Mouse (Mus musculus) embryonic facial prominence, embryonic 14.5 days (tissue): ENCODE measurements around the gene Fbxw11. TPM values are rescaled to one million over a fixed set of nuclear protein-coding genes. Genes with fewer than 3 reads are reported as not detected.

ENCODE experiments used
- ATAC-seq: fragments of 200-750 bp; cut with Nextera tagmentation; 2 replicates; pipeline ENCODE4 v1.8.0; 2017; ENCODE audit warnings: low read depth, moderate number of reproducible peaks, moderate TSS enrichment
- DNase-seq: peaks from one replicate; pipeline ENCODE4 v3.0.0-alpha.2; 2015; ENCODE audit warnings: low spot score
- H3K27ac ChIP-seq: fragments of 300-500 bp; sonication (generic); replicated peaks from 2 replicates; pipeline ENCODE4 v1.5.1; 2014; ENCODE audit warnings: low read depth, mild to moderate bottlenecking, low read length, moderate library complexity
- H3K27me3 ChIP-seq: fragments of 300-500 bp; sonication (generic); replicated peaks from 2 replicates; pipeline ENCODE4 v1.6.1; 2014; ENCODE audit warnings: low read length; ENCODE audit not compliant: control insufficient read depth, insufficient read depth
- H3K36me3 ChIP-seq: fragments of 300-500 bp; sonication (generic); 2 replicates; pipeline ENCODE4 v1.6.1; 2014; ENCODE audit warnings: low read length, mixed read lengths; ENCODE audit not compliant: control insufficient read depth, insufficient read depth
- H3K4me1 ChIP-seq: fragments of 300-500 bp; sonication (generic); 2 replicates; pipeline ENCODE4 v1.6.1; 2014; ENCODE audit warnings: antibody characterized with exemption, low read length; ENCODE audit not compliant: control insufficient read depth, insufficient read depth
- H3K4me2 ChIP-seq: fragments of 300-500 bp; sonication (generic); 2 replicates; pipeline ENCODE4 v1.6.1; 2014; ENCODE audit warnings: low read depth, mild to moderate bottlenecking, low read length, moderate library complexity, mixed read lengths
- H3K4me3 ChIP-seq: fragments of 300-500 bp; sonication (generic); 2 replicates; pipeline ENCODE4 v1.5.1; 2014; ENCODE audit warnings: low read depth, mild to moderate bottlenecking, low read length
- H3K9ac ChIP-seq: fragments of 300-500 bp; sonication (generic); 2 replicates; pipeline ENCODE4 v1.6.1; 2014; ENCODE audit warnings: low read depth, mild to moderate bottlenecking, low read length, moderate library complexity, mixed read lengths
- H3K9me3 ChIP-seq: fragments of 300-500 bp; sonication (generic); 2 replicates; pipeline ENCODE4 v1.6.1; 2016; ENCODE audit warnings: low read length; ENCODE audit not compliant: control insufficient read depth
- WGBS: fragments of 180-500 bp; shearing (Covaris S2); extraction: QIAGEN DNeasy Blood & Tissue Kit; methylation state at CpG from one replicate; pipeline ENCODE4 v1.1.7; 2014; 5-methylcytosine and 5-hydroxymethylcytosine counted together
- polyA plus RNA-seq: library from polyadenylated mRNA; unstranded; fragments of >200 nt; fragmentation: Nextera tagmentation; extraction: Ambion mirVana; gene quantifications from 2 replicates; pipeline ENCODE4 v1.2.1, GENCODE M21; 2014

The Fbxw11 gene
- polyA plus RNA-seq, 1 experiment from 2014 or later, result 59.0 TPM

DNA sequence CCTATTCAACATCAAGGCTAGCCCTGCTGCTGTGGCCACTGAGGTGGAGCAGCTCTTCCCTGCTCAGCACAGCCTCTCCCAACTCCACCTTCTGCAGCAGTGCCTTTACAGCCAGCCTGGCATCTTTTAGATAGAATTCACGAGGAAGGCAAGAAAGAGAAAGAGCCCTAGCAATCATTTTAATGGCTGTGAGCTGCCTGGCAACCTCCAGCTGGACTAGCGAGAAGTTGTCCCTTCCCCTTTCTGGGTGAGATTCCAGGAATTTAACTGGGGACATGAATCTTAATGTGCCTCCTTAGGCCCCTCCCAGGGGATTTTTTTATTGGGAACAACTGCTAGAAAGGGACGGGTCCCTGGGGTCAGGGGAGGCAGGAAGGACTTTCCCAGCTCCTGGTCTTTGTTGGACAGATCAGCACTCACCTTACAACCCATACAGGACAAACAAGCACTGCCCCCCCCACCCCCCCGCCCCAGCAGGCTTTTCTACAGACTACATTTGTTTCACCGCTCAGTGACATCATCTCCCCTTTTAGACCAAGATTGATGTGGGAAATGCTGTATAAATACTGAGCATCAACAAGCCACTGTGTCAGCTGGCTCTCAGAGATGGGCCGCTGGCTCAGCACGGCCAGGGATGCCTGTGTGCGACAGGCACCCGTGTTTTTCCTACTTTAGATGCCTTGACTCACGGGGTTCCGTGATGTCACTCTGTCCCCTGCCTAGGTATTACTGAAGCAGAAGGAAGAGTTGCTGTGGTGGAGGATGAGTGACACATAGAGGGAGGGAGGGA, 138.4 kb downstream of the Fbxw11 start:
- DNase-seq (no peak), ATAC-seq (no peak)
- Histone ChIP-seq H3K9ac (no peak overlapping the region), H3K9me3 (peaks cover 8% of the 10 kb centered on the region; the same call in 1 of the 2 replicates), H3K4me1 (no peaks in the 10 kb centered on the region), H3K4me2 (no peak overlapping the region), H3K27me3 (no peaks in the 10 kb centered on the region), H3K36me3 (no peaks in the 10 kb centered on the region), H3K27ac (no peak overlapping the region), H3K4me3 (no peak overlapping the region)
- 48% methylated on average over 11 of the region's 11 CpGs for WGBS

DNA sequence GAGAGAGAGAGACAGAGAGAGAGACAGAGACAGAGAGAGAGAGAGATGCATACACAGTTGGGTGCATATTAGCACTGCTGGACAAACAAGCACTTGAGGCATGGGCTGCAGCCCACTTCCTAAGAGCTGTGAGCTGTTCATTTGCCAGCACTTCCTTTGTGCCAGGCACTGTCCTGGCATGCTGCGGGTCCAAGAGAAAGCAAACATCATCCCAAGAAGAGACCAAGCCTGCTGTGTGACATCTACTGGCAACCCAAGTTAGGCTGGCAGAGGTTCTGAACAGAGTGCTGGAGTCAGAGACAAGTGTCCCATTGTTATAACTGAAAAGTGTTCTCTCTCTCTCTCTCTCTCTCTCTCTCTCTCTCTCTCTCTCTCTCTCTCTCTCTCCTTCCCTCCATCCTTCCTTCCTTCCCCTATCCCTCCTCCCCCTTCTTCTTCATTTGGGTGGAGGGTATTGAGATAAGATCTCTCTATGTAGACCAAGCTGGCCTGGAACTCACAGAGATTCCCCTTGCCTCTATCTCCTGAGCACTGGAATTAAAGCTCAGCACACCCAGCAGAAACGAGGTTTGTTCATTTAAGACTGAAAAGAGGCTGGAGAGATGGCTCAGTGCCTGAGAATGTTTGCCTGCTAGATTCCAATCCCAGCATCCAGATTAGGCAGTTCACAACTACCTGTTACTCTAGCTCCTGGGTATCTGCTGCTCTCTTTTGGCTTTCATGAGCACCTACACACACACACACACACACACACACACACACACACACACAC, 139.3 kb downstream of the Fbxw11 start:
- WGBS, result 33% methylated on average over 1 of the region's 2 CpGs
- DNase-seq (no peak), ATAC-seq (no peak)
- Histone ChIP-seq H3K9ac (no peak overlapping the region), H3K36me3 (no peaks in the 10 kb centered on the region), H3K4me2 (no peak overlapping the region), H3K4me1 (no peaks in the 10 kb centered on the region), H3K4me3 (no peak overlapping the region), H3K27me3 (no peaks in the 10 kb centered on the region), H3K27ac (no peak overlapping the region), H3K9me3 (no peaks in the 10 kb centered on the region)

DNA sequence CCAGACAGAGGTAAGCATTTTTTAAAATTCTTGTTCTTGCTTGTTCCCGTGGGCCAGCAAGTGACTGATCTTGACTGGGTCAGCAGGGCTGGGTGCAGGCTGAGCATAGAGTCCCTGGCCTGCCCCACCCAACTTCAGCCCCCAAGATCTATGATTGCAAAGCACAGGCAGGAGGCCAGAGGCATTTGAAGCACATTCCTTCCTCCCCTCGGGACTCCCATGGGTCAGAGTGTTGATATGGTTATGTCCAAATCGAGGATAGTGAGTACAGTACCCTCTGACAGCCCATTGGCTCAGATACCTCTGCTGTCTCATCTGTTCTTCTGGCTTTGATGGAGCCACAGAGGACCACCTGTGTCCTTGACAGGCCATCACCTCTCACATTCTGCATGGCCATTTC, 140.2 kb downstream of the Fbxw11 start:
- DNase-seq (no peak), ATAC-seq (no peak)
- Histone ChIP-seq H3K36me3 (no peaks in the 10 kb centered on the region), H3K27me3 (no peaks in the 10 kb centered on the region), H3K4me3 (no peak overlapping the region), H3K4me2 (no peak overlapping the region), H3K9ac (no peak overlapping the region), H3K4me1 (no peaks in the 10 kb centered on the region), H3K9me3 (no peaks in the 10 kb centered on the region), H3K27ac (no peak overlapping the region)
- 53% methylated on average over 3 of the region's 3 CpGs for WGBS

DNA sequence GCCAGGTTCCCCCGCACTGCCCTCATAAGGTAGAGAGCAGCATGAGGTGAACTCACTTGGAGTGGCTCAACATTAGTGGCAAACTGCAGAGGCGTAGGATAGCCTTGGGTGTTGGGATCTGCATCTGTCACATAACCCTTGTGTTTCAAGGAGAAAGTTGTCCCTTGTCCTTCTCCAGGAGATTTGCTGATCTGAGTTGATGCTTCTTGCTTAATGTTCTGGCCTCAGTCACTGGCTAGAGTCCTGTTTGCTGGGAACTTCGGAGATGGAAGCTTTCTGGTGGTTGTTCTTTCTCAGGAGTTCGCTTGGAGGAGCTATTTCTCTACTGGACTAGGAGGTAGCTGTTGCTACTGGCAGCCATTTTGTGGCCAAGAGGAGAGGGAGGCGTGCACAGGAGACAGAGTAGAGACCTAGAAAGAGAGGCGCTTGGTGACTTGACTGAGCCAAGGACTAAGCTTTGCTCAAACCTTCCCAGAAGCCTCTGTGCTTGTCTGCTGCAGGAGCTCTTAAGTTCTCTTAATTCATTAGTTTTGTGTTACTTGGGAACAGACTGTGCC, 143.1 kb downstream of the Fbxw11 start:
- H3K27me3 ChIP-seq, result no peaks in the 10 kb centered on the region
- no peak overlapping the region for H3K4me2 ChIP-seq
- H3K4me1 ChIP-seq, result no peaks in the 10 kb centered on the region
- 83% methylated on average over 6 of the region's 6 CpGs for WGBS
- no peak for DNase-seq
- ATAC-seq, result no peak
- H3K4me3 ChIP-seq, result no peak overlapping the region
- no peaks in the 10 kb centered on the region for H3K36me3 ChIP-seq
- H3K27ac ChIP-seq, result no peak overlapping the region
- no peaks in the 10 kb centered on the region for H3K9me3 ChIP-seq
- no peak overlapping the region for H3K9ac ChIP-seq

DNA sequence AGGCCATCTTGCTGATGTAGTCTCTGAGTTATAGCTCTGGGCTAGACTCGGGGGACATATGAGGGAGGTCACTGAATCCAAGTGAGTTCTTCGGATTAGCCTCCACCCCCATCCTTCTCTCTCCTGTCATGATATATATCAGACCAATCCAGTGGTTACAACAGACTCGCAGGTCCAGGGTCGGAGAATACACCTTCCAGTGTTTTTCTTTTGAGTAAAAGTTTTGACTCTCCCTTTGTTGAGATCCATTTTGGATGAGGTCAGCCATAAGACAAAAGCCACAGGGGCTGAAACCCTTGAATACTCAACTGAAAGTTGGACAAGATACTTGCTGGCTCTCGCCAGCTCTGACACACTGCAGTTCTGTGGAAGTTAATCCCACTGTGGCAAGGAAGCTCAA, 143.7 kb downstream of the Fbxw11 start:
- no peaks in the 10 kb centered on the region for H3K36me3 ChIP-seq
- no peak overlapping the region for H3K9ac ChIP-seq
- no peak for ATAC-seq
- 86% methylated on average over 5 of the region's 5 CpGs for WGBS
- H3K4me1 ChIP-seq, result no peaks in the 10 kb centered on the region
- no peak overlapping the region for H3K27ac ChIP-seq
- H3K4me2 ChIP-seq, result no peak overlapping the region
- no peak overlapping the region for H3K4me3 ChIP-seq
- no peaks in the 10 kb centered on the region for H3K9me3 ChIP-seq
- no peaks in the 10 kb centered on the region for H3K27me3 ChIP-seq
- DNase-seq, result no peak

DNA sequence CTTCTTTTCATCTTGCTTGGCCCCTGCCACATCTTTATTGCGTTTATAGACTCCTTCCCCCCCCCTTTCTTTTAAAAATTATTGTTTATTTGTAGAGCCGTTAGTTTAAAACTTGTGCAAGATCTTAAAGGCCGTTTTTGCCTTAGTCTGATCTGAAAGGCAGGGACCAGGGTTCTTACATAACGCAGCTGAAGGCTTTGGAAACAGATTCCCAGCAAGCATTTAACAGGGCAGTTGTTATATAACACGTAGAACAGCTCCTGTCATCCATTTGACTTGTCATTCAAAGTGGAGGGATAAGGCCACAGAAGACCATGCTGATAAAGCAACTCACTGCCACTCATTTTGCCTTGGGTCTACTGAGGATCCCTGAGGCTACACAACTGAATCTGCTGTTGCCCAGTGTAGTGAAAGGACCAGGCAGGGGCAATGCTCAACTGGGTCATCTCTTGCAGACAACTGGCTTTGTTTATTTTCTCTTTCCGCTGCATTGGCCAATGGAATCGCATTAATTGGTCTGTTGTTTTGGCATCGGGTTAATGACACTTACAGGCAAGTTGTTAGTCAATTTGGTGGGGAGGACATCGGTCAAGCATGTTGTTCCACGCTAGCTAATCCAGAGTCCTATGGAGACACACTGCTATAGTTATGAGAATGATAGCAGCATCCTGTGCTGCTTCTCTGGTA, 152.4 kb downstream of the Fbxw11 start:
- Histone ChIP-seq H3K36me3 (no peaks in the 10 kb centered on the region), H3K4me3 (no peak overlapping the region), H3K27me3 (no peaks in the 10 kb centered on the region), H3K4me2 (no peak overlapping the region), H3K9ac (no peak overlapping the region), H3K4me1 (no peaks in the 10 kb centered on the region), H3K27ac (no peak overlapping the region), H3K9me3 (no peaks in the 10 kb centered on the region)
- WGBS, result 71% methylated on average over 10 of the region's 10 CpGs
- no peak for DNase-seq
- no peak for ATAC-seq

Other genes starting within 250 kb of the Fbxw11 start
- 86.4 and 95.9 TPM in 2 replicates for gene Ubtd2, start 187.4 kb upstream of the Fbxw11 start, polyA plus RNA-seq
- 0.31 TPM in 1 of 2 replicates, not detected in the other for gene Efcab9, start 110.6 kb upstream of the Fbxw11 start, polyA plus RNA-seq
- 2.8 and 2.9 TPM in 2 replicates for gene Stk10, start 109.4 kb upstream of the Fbxw11 start, polyA plus RNA-seq
- not detected in 2 replicates for gene Smim23, start 181.9 kb downstream of the Fbxw11 start, polyA plus RNA-seq